Mouse (Mus musculus) forebrain, embryonic 15.5 days (tissue): Measurements from ENCODE around the gene Spag5. TPM values are rescaled to one million over a fixed set of nuclear protein-coding genes. Genes with fewer than 3 reads are reported as not detected.

Experiments
- ATAC-seq: fragments of 200-750 bp; cut with Nextera tagmentation; replicated peaks from 2 replicates; pipeline ENCODE4 v1.8.0; 2017; ENCODE audit warnings: mild to moderate bottlenecking, moderate TSS enrichment, moderate library complexity
- H3K27ac ChIP-seq: fragments of 300-500 bp; sonication (generic); replicated peaks from 2 replicates; pipeline ENCODE4 v1.5.1; 2015; ENCODE audit warnings: mild to moderate bottlenecking, inconsistent platforms
- H3K27me3 ChIP-seq: fragments of 300-500 bp; sonication (generic); 2 replicates; pipeline ENCODE4 v1.6.1; 2015; ENCODE audit warnings: inconsistent platforms
- H3K36me3 ChIP-seq: fragments of 300-500 bp; sonication (generic); 2 replicates; pipeline ENCODE4 v1.6.1; 2015; ENCODE audit warnings: mild to moderate bottlenecking, inconsistent platforms
- H3K4me1 ChIP-seq: fragments of 300-500 bp; sonication (generic); 2 replicates; pipeline ENCODE4 v1.6.1; 2015; ENCODE audit warnings: inconsistent platforms
- H3K4me2 ChIP-seq: fragments of 300-500 bp; sonication (generic); replicated peaks from 2 replicates; pipeline ENCODE4 v1.6.1; 2015; ENCODE audit warnings: mild to moderate bottlenecking, inconsistent platforms
- H3K4me3 ChIP-seq: fragments of 300-500 bp; sonication (generic); 2 replicates; pipeline ENCODE4 v1.5.1; 2015; ENCODE audit warnings: mild to moderate bottlenecking, inconsistent platforms
- H3K9ac ChIP-seq: fragments of 300-500 bp; sonication (generic); replicated peaks from 2 replicates; pipeline ENCODE4 v1.6.1; 2015; ENCODE audit warnings: mild to moderate bottlenecking, inconsistent platforms
- H3K9me3 ChIP-seq: fragments of 300-500 bp; sonication (generic); 2 replicates; pipeline ENCODE4 v1.6.1; 2016; ENCODE audit warnings: inconsistent platforms
- WGBS: fragments of 180-500 bp; shearing (Covaris S2); methylation state at CpG from one replicate; pipeline ENCODE4 v1.1.7; 2015; ENCODE audit warnings: mixed read lengths; 5-methylcytosine and 5-hydroxymethylcytosine counted together
- polyA plus RNA-seq: library from polyadenylated mRNA; unstranded; fragments of >200 nt; fragmentation: Nextera tagmentation; extraction: Ambion mirVana; gene quantifications from 2 replicates; pipeline ENCODE4 v1.2.1, GENCODE M21; 2015

The Spag5 gene
- polyA plus RNA-seq, 1 experiment from 2014 or later, result 23.2 TPM

GRCm38 (mm10) chr11:78344890-78345715 lies 43.8 kb downstream of the Spag5 start:
- Histone ChIP-seq H3K4me1 (peaks cover 29% of the 10 kb centered on the region), H3K4me3 (peak overlapping the region; percentile 100; the same call in 1 of the 2 replicates), H3K36me3 (peaks cover 18% of the 10 kb centered on the region), H3K9me3 (no peaks in the 10 kb centered on the region), H3K27me3 (no peaks in the 10 kb centered on the region), H3K4me2 (peak overlapping the region; percentile 65; the same call in 1 of the 2 replicates), H3K27ac (peak overlapping the region; percentile 6), H3K9ac (peak overlapping the region; percentile 16; the same call in 1 of the 2 replicates)
- no peak for ATAC-seq
- WGBS, result 70% methylated on average over 8 of the region's 8 CpGs

- Histone ChIP-seq H3K27ac (no peak overlapping the region), H3K4me3 (no peak overlapping the region), H3K4me2 (no peak overlapping the region), H3K27me3 (no peaks in the 10 kb centered on the region), H3K9me3 (no peaks in the 10 kb centered on the region), H3K36me3 (peaks cover 16% of the 10 kb centered on the region), H3K4me1 (peaks cover 29% of the 10 kb centered on the region), H3K9ac (no peak overlapping the region)
- ATAC-seq, result no peak
- WGBS, result 82% methylated on average over 7 of the region's 7 CpGs
Observed at GRCm38 (mm10) chr11:78345801-78346200, 44.5 kb downstream of the Spag5 start.

GRCm38 (mm10) chr11:78346326-78347069 lies 45.2 kb downstream of the Spag5 start:
- no peak overlapping the region for H3K27ac ChIP-seq
- peaks cover 29% of the 10 kb centered on the region for H3K4me1 ChIP-seq
- H3K9ac ChIP-seq, result no peak overlapping the region
- H3K4me2 ChIP-seq, result no peak overlapping the region
- H3K4me3 ChIP-seq, result no peak overlapping the region
- WGBS, result 68% methylated on average over 6 of the region's 6 CpGs
- no peaks in the 10 kb centered on the region for H3K9me3 ChIP-seq
- H3K27me3 ChIP-seq, result no peaks in the 10 kb centered on the region
- ATAC-seq, result no peak
- H3K36me3 ChIP-seq, result peaks cover 13% of the 10 kb centered on the region

- Histone ChIP-seq H3K4me2 (no peak overlapping the region), H3K4me1 (peaks cover 29% of the 10 kb centered on the region), H3K36me3 (peaks cover 13% of the 10 kb centered on the region), H3K4me3 (no peak overlapping the region), H3K9ac (no peak overlapping the region), H3K27me3 (no peaks in the 10 kb centered on the region), H3K9me3 (no peaks in the 10 kb centered on the region), H3K27ac (no peak overlapping the region)
- WGBS, result 91% methylated on average over 10 of the region's 10 CpGs
- no peak for ATAC-seq
Observed at GRCm38 (mm10) chr11:78347070-78347754, 45.9 kb downstream of the Spag5 start.

GRCm38 (mm10) chr11:78347908-78348307 lies 46.6 kb downstream of the Spag5 start:
- WGBS, result 81% methylated on average over 9 of the region's 9 CpGs
- H3K9ac ChIP-seq, result no peak overlapping the region
- H3K27ac ChIP-seq, result no peak overlapping the region
- no peaks in the 10 kb centered on the region for H3K9me3 ChIP-seq
- no peak overlapping the region for H3K4me2 ChIP-seq
- H3K4me1 ChIP-seq, result peaks cover 29% of the 10 kb centered on the region
- H3K36me3 ChIP-seq, result peaks cover 13% of the 10 kb centered on the region
- ATAC-seq, result no peak
- H3K27me3 ChIP-seq, result no peaks in the 10 kb centered on the region
- H3K4me3 ChIP-seq, result no peak overlapping the region

GRCm38 (mm10) chr11:78348474-78348873 lies 47.1 kb downstream of the Spag5 start:
- no peak for ATAC-seq
- no peak overlapping the region for H3K9ac ChIP-seq
- 75% methylated on average over 7 of the region's 7 CpGs for WGBS
- no peaks in the 10 kb centered on the region for H3K27me3 ChIP-seq
- no peak overlapping the region for H3K27ac ChIP-seq
- peaks cover 29% of the 10 kb centered on the region for H3K4me1 ChIP-seq
- no peaks in the 10 kb centered on the region for H3K9me3 ChIP-seq
- H3K4me3 ChIP-seq, result no peak overlapping the region
- no peak overlapping the region for H3K4me2 ChIP-seq
- H3K36me3 ChIP-seq, result peaks cover 13% of the 10 kb centered on the region

- Histone ChIP-seq H3K9me3 (no peaks in the 10 kb centered on the region), H3K27me3 (no peaks in the 10 kb centered on the region), H3K36me3 (peaks cover 13% of the 10 kb centered on the region), H3K4me3 (no peak overlapping the region), H3K4me1 (peaks cover 19% of the 10 kb centered on the region), H3K4me2 (no peak overlapping the region), H3K27ac (no peak overlapping the region), H3K9ac (no peak overlapping the region)
- 86% methylated on average over 4 of the region's 4 CpGs for WGBS
- no peak for ATAC-seq
Observed at GRCm38 (mm10) chr11:78349441-78350358, 48.4 kb downstream of the Spag5 start.

- no peak for ATAC-seq
- H3K4me2 ChIP-seq, result no peak overlapping the region
- H3K27me3 ChIP-seq, result no peaks in the 10 kb centered on the region
- H3K9me3 ChIP-seq, result no peaks in the 10 kb centered on the region
- no peak overlapping the region for H3K27ac ChIP-seq
- no peak overlapping the region for H3K4me3 ChIP-seq
- no peak overlapping the region for H3K9ac ChIP-seq
- H3K4me1 ChIP-seq, result no peaks in the 10 kb centered on the region; the same call in 1 of the 2 replicates
- peaks cover 11% of the 10 kb centered on the region for H3K36me3 ChIP-seq
- WGBS, result 91% methylated on average over 1 of the region's 1 CpGs
Observed at GRCm38 (mm10) chr11:78353081-78353480, 51.8 kb downstream of the Spag5 start.

- 90% methylated on average over 6 of the region's 6 CpGs for WGBS
Observed at GRCm38 (mm10) chr11:78354905-78355304, 53.6 kb downstream of the Spag5 start.

GRCm38 (mm10) chr11:78355471-78356238 lies 54.3 kb downstream of the Spag5 start:
- no peak overlapping the region for H3K27ac ChIP-seq
- no peak for ATAC-seq
- no peaks in the 10 kb centered on the region for H3K9me3 ChIP-seq
- H3K27me3 ChIP-seq, result no peaks in the 10 kb centered on the region
- no peak overlapping the region for H3K4me3 ChIP-seq
- no peaks in the 10 kb centered on the region; the same call in 1 of the 2 replicates for H3K4me1 ChIP-seq
- 29% methylated on average over 4 of the region's 4 CpGs for WGBS
- no peaks in the 10 kb centered on the region for H3K36me3 ChIP-seq
- no peak overlapping the region for H3K9ac ChIP-seq
- H3K4me2 ChIP-seq, result no peak overlapping the region

More at GRCm38 (mm10) chr11:78354905-78355304, 53.6 kb downstream of the Spag5 start:
- Histone ChIP-seq H3K36me3 (no peaks in the 10 kb centered on the region), H3K27me3 (no peaks in the 10 kb centered on the region), H3K4me1 (no peaks in the 10 kb centered on the region; the same call in 1 of the 2 replicates), H3K4me2 (no peak overlapping the region), H3K4me3 (no peak overlapping the region), H3K9me3 (no peaks in the 10 kb centered on the region), H3K27ac (no peak overlapping the region), H3K9ac (no peak overlapping the region)
- no peak for ATAC-seq
